Mouse (Mus musculus) right cerebral cortex, postnatal 36 days (tissue): Measurements from ENCODE around the gene Adamts14.
A peak's percentile ranks its signal among the peaks of the same experiment; 100 is the strongest.

Source experiments
- DNase-seq, 2 experiments: peaks; one replicate each; pipeline ENCODE4 v3.0.0; 2022; ENCODE audit warnings: low spot score in 2 of 2, mixed read lengths in 1 of 2

Adamts14 gene

GRCm38 (mm10) chr10:61275669-61276110, 2.5 kb upstream of the Adamts14 start:
- no peak for DNase-seq

- no peak for DNase-seq
Observed at GRCm38 (mm10) chr10:61274532-61274931, 1.3 kb upstream of the Adamts14 start.

GRCm38 (mm10) chr10:61273844-61274215, 592 bp upstream of the Adamts14 start:
- DNase-seq: no peak

GRCm38 (mm10) chr10:61272631-61273030, 607 bp downstream of the Adamts14 start:
- DNase-seq: no peak

- DNase-seq: no peak
Observed at GRCm38 (mm10) chr10:61272089-61272626, 1.1 kb downstream of the Adamts14 start.

GRCm38 (mm10) chr10:61267378-61267777, 5.9 kb downstream of the Adamts14 start:
- no peak for DNase-seq

- no peak for DNase-seq
Observed at GRCm38 (mm10) chr10:61263606-61264005, 9.6 kb downstream of the Adamts14 start.

- DNase-seq: no peak
Observed at GRCm38 (mm10) chr10:61261229-61262156, 11.7 kb downstream of the Adamts14 start.

- DNase-seq: peak; percentile 31 to 36
Observed at GRCm38 (mm10) chr10:61258131-61258530, 15.1 kb downstream of the Adamts14 start.

GRCm38 (mm10) chr10:61256665-61257064, 16.6 kb downstream of the Adamts14 start:
- DNase-seq: no peak

GRCm38 (mm10) chr10:61255190-61255589, 18.0 kb downstream of the Adamts14 start:
- no peak for DNase-seq

- DNase-seq: peak in 1 of 2 experiments; percentile 7
Observed at GRCm38 (mm10) chr10:61254761-61255160, 18.5 kb downstream of the Adamts14 start.

- no peak for DNase-seq
Observed at GRCm38 (mm10) chr10:61249951-61250350, 23.3 kb downstream of the Adamts14 start.

- no peak for DNase-seq
Observed at GRCm38 (mm10) chr10:61248596-61249114, 24.6 kb downstream of the Adamts14 start.

- peak; percentile 77 for DNase-seq
Observed at GRCm38 (mm10) chr10:61246288-61246687, 26.9 kb downstream of the Adamts14 start.

- no peak for DNase-seq
Observed at GRCm38 (mm10) chr10:61241961-61242421, 31.2 kb downstream of the Adamts14 start.

- DNase-seq: no peak
Observed at GRCm38 (mm10) chr10:61240108-61240920, 32.9 kb downstream of the Adamts14 start.

- DNase-seq: no peak
Observed at GRCm38 (mm10) chr10:61237391-61237785, 35.9 kb downstream of the Adamts14 start.

GRCm38 (mm10) chr10:61236683-61237390, 36.4 kb downstream of the Adamts14 start:
- DNase-seq: no peak

GRCm38 (mm10) chr10:61235677-61236267, 37.5 kb downstream of the Adamts14 start:
- no peak for DNase-seq

- no peak for DNase-seq
Observed at GRCm38 (mm10) chr10:61234319-61234718, 38.9 kb downstream of the Adamts14 start.
